Mouse (Mus musculus): ENCODE measurements at regions not wholly inside any gene's neighbourhood (a gene's known extent, or its start where the extent isn't known, plus 50 kb on each side); places are given as distances from the start of the nearest gene placed in this dataset.

DNA sequence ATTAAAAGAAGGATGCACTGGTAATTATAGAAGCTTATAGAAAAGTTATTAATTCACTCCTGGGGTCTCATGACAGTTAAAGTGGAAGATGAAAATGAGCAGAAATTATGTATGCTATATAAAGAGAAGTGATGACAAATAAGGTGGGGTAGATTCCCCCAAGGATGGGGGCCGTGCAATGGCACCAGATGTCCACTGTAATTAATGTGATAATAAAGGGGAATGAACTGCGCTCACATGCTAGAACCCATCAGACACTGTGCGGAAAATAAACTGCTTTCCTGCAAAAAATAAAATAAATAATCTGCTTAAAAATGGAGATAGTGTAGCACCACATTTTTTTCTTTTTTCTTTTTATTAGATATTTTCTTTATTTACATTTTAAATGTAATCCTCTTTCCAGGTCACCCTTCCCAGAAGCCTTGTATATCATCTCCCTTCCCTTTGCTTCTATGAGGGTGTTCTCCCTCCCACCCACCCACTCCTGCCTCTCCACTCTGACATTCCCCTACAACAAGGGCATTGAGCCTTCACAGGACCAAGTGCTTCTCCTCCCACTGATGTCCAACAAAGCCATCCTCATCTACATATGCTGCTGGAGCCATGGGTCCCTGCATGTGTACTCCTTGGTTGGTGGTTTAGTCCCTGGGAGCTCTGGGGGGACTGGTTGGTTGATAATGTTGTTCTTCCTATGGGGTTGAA is 934.0 kb upstream of the Pcdh20 start:
- in situ Hi-C loops (cut with MboI, MseI) = loop anchor here in 1 of 2 experiments (25.0 kb wide), 1 partner anchor 657 kb away; no protein-coding TSS in a partner anchor

DNA sequence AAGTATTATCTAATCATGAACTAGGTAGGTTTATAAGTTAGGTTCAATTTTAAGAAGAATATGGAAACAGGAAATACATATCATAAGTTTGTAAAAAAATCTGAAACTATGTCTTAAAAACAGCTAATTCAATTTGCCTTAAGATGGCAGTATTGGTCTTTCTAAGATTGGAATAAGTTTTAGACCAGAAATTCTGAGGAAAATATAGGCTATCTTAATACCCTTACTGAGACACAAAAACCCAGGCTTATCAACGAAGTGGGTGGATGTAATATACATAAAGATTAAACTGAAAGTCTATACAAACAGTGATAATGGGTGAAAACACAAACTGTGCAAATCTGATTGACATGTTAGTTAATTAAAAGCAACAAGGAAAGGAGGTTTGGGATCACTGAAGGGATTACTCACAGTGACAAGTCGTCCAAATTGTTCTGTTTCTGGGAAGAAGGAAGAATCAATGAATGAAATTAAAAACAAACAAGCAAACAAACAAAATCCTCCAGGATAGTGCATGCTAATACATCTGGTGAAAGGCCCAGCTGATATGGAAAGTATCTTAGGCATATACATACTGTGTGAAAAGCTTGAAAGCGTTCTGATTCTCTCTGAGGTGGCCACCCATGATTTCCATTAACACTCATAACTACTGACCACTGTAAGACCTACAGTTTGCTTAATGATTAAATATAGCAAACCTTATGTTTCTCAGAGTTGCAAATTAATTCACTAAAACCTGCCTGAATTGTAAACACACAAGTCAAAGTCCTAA is 931.6 kb upstream of the Pcdh20 start:
- in situ Hi-C loops (cut with MboI, MseI) = loop anchor here in 1 of 2 experiments (25.0 kb wide), 1 partner anchor 660 kb away; no protein-coding TSS in a partner anchor

DNA sequence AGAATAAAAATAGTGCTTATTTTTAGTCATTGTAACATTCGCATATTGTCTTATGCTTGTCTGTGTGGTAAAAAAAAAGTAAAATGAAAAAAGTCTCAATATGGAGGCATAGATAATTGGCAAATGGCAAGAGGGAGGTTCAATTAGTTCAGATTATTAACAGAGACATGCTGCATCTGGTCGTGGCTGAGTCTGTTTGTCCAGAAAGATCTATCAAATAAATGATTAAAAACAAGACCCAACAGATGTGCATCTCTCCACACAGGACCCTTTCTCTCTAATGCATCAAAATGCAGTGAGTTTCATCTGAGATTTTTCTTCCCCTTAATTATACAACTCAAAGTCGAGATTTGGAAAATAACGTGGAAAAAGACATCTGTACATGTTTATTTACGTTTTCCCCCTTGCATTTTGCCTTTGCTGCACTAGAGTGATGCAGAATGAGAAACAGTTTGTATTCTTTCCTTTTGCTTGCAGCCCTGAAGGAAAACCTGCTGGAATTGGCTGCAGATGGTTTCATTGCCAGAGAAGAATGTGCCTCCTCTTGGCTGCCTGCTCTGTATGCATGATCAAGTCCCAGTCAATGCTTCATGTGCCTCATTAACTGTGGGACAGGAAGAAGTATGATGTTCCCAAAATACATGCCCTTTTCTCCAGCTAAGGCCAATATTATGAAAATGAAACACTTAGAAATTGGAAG is 886.0 kb upstream of the Pcdh20 start:
- in situ Hi-C loops (cut with MboI, MseI) = no loop called here

DNA sequence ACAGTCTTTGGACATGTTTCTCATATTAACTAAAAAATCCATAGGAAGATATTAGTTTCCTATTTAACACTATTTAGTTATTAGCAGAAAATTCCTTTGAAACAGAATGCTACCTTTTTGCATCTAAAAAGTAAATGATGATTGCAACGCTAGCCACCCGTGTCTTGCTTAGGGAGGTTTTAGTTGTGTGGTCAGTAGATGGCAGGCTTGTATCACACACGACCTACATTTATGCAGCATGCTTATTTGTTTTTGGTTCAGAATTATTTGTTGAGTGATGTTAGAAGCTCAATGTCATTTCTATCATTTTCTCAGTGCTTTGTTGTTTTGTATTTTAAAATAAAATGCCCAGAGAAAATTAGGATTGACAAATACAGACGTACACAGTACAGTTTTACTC is 876.8 kb upstream of the Pcdh20 start:
- in situ Hi-C loops (cut with MboI, MseI) = no loop called here

DNA sequence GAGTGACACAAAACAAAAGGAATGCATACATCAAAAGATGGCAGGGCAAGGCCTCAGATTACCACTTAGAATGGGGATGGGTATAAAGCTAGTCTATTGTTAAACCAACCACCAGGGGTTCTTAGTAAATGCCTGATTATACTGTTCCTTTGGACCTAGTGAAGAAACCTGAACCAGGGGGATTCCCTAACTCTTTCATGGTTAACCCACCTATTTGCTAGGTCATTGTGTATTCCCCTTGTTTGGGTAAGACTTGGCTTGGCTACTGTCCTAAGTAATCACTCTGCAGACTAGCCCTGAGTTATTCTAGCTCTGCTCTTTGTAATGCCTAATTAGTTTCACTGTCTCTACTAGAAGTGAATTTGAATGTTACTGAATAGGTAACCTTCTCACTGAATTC is 853.9 kb upstream of the Pcdh20 start:
- in situ Hi-C loops (cut with MboI, MseI) = no loop called here

DNA sequence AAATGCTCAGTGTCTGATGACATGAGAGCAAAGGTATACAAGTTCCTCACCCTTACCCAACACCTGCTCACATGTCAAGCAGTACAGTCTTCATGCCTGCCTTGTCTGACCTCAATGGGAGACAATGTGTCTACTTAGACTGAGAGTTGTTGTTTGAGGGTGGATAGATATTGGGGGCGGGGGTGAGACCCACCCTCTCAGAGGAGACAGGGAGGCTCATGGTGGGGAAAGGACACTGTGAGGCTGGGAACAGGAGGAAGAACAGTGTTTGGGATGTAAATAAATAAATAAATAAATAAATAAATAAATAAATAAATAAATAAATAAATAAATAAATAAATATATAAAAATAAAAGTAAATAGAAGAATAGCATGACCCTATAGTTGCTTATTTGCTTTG is 837.3 kb upstream of the Pcdh20 start:
- in situ Hi-C loops (cut with MboI, MseI) = loop anchor here in 1 of 2 experiments (10.0 kb wide), 1 partner anchor 814 kb away; no protein-coding TSS in a partner anchor
